Mouse (Mus musculus) frontal cortex, postnatal 14 days (tissue): ENCODE data around the gene H13.

Experiments used
- DNase-seq, 2 experiments: peaks; one replicate each; pipeline ENCODE4 v3.0.0; 2022; ENCODE audit warnings: low spot score in 2 of 2

The H13 gene

DNA sequence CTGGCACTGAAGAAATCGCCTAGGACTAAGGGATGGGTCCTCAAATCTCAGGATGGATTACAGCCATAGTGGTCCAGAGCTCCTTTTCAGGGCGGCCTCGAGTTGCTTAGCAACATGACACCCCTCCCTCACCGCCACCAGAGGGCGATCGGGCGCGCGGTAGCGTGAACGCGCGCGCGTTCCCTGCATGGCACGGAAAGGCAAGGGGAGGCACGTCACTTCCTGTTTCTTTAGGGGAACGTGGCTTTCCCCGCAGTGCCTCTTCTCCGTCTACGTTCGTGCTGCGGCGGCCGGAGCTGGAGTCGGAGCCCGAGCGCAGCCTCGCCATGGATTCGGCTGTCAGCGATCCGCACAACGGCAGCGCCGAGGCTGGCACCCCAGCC lies at the start of gene H13:
Gene H13, plus strand, starts transcription at position 206 of the 383 bp plus-strand sequence.
- DNase-seq = peak; percentile 84 to 88

DNA sequence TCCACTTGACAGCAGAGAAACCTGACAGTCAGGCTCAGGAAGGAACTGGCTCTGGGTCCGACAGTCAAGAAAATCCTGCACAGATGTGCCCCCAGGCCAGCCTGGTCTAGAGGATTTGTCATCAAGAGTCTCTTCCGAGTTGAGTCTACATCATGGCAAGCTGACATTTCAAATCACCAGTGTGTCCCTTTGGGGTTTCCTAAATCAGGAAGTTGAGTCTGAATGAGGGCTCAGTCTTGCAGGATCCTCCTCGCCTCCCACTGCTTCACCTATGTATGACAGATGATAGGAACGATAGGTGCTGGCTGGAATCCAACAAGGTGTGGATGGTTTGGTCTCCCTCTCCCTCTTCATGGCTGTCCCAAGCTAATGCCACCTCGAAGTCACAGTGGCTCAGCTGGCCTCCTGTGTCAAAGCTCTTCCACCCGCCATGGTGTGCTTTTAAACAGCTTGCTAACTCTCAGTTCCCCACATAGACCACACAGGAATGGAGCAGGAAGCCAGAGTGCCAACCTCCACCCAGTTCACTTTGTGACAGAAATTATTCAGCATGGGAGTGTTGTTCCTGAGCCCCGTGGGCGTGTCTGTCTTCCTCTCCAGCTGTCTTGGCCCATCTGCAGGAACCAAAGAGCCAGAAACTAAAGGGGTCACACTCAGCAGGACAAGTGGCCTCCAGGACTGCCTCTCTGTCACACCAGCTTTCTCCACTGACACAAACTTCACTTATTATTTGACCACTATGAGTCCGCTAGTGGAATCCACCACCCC lies 48.7 kb upstream of the H13 start:
- no peak for DNase-seq

DNA sequence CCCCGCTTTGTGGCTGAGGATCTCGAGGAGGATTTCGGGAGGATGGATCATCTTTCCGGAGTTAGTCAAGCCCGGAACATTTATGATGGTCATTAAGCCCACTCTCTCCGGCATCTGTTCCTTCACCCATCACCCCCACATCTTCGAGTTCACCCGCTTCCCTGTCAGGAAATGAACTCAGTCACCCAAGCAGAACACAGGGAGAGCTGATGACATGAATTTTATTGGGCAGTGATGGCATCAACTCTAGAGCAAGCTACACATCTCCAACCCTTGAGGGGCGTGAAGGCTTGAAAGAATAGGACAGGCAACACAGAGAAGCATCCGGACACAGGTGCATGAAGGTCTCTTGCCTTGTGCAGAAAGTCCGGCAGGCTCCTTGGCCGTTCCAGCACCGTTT lies 47.1 kb upstream of the H13 start:
- DNase-seq = no peak

DNA sequence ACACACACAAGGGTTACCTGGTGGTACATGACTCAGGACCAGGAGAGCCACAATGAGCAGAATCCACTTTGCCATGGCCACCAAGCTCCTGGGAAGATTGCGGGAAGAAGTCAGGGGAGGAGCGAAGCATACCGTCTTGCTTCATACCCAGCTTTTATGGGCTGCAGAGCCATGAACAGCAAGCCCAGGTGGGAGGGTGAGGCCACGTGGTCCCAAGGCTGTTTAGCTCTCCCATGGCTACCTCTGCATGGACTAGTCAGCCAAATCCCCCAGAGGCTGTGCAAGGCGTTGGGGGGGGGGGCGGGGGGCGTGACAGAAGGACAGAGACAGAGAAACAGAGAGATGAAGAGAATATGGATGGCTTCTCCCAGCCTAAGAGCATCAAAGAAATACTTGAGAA lies 46.3 kb upstream of the H13 start, which contains the start of gene Defb25:
Gene Defb25, minus strand, starts transcription at position 101 of the 400 bp plus-strand sequence.
- no peak for DNase-seq

DNA sequence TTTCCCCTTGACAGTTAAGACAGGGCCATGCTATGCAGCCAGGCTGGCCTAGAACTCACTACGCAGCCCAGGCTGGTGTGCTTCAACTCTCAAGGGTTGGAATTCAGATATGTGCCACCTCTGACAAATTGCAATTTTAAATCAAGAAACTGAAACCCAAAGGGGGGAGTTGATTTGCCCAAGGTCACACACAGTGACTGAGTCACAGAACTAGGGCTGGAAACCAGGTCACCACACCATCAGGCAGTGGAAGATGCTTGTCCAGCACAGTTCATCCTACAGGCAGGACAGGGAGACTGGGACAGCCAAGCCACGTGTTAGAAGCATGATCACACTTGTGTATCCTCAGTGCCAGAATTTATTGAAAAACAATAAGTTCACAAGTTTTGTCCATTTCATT lies 44.7 kb upstream of the H13 start:
- DNase-seq = no peak

DNA sequence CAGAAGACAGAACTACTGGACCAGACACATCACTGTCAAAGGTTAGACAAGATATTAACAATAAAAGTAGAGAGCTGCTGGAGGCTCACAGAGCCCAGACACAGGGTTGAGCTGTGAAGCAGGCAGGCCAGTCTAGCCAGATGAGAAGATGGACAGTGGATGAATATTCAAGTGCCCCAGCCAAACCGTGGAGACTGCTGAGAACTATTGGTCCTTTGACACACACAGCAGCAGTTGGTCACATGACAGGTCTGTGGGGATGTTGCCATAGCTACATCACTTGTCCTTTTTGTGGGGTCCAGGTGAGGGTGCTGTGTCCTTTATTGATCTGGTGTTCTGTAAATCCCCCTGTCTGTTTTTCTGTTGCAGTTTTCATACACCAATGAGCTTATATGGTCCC lies 44.0 kb upstream of the H13 start:
- DNase-seq = no peak

DNA sequence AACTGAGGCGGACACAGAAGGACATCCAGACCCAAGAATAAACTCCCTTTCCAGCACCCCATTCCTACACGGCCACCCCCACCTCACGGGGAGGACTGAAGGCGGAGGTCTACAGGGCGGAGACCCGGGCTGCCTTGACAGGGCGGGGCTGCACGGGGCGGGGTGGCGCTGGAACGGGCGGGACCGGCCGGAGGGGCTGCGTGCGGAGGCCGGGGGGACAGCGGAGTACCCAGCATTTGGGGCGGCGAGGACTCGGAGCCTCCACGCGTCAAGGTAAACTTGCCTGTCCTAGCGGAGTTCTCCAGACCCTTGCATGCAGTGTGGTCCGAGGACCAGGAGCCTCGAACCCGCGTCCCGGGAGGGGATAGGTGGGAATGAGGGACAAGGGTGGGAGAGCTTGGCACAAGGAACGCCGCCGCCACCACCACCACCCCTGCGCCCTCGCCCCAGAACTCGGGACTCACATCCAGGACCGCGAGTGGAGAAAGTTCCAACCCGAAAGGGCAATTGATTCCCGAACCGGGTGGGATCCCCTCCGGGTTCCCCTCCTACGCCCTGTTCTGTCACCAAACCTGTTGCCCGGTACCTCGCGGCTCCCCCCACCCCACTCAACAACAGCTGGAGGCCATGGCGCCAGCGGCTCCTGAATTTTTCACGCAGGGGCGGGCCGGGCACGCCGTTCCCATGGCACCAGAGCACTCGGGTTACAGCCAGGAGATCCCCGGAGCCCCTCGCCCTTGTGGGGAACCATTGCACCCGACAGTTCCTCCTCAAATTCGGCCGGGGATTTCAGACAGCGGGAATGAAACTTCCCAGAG lies 42.3 kb upstream of the H13 start, which contains the start of gene Rem1:
Gene Rem1, plus strand, starts transcription at position 178 of the 818 bp plus-strand sequence.
- no peak for DNase-seq

DNA sequence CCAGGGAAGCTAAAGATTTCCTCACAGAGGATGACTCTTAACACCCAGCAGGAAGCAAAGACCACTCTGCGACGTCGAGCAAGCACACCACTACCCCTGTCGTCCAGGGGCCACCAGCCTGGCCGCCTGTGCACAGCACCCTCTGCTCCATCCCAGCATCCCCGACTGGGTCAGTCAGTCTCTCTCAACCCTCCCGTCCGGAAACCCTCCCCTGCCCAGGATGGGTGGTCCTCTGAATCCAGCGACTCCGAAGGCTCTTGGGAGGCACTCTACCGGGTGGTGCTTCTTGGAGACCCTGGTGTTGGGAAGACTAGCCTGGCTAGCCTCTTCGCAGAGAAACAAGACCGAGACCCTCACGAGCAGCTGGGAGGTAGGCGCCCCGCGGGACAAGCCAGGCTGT lies 41.2 kb upstream of the H13 start:
- no peak for DNase-seq

DNA sequence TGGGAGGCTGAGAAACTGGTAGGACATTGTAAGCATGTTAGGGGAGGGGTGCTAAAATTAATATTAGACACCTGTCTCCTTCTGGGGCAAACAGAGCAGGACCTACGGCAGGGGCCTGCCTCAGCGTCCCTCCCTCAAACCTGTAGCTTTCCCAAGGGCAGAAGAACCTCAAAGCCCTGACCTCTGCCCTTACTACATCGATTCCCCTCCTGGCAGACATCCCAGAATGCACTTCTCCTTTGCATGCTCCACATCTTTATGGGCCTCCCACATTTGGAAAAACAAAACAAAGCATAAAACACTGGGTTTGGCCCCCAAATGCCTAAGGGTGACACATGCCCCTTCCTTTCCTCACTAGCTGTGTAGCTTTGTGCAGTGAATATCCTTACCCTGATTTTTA lies 40.0 kb upstream of the H13 start:
- DNase-seq = no peak

DNA sequence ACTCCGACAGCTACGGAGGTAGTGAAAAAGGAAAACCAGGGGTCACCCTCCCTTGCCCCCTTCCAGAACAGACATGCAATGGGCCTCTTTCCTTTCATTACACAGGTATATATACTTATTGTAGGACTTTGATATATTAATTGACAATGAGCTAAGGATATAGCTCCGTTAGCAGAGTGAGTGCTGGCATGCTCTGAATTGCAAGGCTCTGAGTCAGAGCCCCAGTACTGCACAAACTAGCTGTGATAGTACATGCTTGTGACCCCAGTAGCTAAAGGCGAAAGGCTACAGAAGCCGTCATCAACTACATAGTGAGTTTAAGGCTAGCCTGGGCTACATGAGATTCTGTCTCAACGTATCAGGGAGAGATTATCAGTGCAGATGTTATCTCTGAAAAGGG lies 39.4 kb upstream of the H13 start:
- no peak for DNase-seq

DNA sequence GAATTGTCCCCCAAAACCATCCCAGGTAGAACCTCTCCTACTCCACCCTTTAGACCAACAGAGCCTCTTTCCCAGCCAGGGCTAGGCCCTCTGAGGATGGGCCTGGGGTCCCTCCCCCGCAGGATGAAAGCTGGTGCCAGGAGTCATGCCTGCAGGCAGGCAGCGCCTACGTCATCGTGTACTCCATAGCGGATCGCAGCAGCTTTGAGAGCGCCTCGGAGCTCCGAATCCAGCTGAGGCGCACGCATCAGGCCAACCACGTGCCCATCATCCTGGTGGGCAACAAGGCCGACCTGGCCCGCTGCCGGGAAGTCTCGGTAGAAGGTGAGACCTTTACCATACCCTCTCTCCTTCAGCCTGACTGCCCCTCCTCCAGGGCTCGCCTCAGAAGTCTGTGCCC lies 35.9 kb upstream of the H13 start:
- DNase-seq = no peak

DNA sequence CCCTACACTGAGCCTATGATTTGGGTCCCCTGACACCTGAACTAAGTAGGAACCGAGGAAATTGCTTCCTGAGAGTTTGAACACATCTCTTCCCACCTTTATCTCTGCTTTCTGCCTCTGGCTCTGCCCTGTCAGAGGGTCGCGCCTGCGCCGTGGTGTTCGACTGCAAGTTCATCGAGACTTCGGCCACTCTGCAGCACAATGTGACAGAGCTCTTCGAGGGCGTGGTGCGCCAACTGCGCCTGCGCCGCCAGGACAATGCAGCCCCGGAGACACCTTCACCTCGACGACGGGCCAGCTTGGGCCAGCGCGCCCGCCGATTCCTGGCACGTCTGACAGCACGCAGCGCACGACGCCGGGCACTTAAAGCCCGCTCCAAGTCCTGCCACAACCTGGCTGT lies 35.0 kb upstream of the H13 start:
- no peak for DNase-seq

DNA sequence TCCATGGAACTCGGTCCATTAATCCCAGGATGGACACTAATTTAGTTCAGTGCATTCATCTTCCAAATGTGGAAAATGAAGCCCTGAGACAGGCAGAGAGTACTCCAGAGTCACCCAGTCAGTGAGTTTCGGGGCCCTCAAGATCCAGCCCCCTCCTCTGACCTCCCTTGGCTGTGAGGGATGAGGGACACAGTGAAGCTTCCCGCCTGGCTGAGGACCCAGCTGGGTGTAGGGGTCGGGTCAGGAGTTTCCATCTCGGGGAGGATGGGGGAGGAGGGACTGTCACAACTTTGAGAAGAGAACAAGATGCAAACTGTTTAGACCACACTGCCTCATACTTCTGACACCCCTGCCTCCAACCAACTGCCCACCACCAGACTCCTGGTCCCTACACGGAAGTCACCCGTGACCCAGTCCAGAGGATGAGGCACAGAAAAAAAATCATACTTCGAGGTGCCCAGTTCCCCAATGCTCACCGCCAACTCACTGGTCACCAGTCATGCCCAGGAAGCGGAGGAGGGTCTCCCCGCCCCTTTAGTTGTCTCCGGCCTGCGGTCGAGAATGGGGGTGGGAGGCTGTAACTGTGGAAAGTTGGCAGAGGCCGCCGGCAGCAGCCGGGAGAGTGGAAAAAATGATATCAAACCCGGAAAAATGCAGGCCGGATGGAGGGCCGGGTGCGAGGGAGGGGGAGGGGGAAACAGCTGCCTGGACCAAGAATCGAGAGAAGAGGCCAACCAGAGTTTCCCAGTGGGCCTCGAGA lies 32.8 kb upstream of the H13 start:
- DNase-seq = no peak

DNA sequence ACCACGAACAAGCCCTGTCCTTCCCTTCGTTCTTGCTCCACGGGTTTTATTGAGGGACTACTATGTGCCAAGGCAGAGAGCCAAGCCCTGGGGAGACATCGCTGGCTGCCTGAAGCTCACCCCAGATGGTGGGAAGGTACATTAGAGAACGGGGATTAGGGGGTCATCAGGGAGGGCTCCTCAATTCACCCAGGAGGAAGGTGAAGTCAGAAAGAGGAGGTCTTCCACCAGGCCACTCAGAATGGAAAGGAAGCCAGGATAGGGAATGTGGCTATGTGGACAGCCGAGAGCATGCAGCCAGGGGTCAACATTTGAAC lies 32.3 kb upstream of the H13 start:
- DNase-seq = no peak

DNA sequence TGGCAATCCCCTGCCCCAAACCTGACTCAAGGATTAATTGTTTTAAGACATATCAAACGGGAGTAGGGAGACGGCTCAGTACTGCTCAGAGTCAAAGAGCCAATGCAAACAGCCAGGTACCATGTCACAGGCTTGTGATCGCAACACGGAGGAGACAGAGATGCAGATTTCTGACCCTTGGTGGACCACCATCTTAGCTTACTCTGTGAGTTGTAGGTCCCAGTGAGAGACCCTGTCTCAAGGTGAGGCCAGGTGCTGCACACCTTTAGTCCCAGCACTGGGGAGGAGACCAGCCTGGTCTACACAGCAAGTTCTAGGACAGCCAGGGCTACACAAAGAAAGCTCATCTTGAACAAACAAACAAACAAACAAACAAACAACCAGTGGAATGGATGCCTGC lies 31.9 kb upstream of the H13 start:
- no peak for DNase-seq

DNA sequence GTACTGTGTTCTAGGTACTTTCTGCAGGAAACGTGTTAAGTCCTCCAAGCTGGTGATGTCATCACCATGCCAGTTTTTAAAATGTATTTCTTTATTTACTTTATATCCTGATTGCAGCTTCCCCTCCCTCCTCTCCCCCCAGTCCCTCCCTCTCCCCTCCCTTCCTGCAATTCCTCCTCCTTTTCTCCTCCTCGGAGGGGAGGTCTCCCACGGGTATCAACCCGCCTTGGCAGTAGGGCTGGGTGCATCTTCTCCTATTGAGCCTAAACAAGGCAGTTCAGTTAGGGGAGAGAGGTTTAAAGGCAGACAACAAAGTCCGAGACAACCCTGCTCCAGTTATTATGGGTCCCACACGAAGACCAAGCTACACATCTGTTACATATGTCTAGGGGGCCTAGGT lies 30.4 kb upstream of the H13 start:
- DNase-seq = no peak

DNA sequence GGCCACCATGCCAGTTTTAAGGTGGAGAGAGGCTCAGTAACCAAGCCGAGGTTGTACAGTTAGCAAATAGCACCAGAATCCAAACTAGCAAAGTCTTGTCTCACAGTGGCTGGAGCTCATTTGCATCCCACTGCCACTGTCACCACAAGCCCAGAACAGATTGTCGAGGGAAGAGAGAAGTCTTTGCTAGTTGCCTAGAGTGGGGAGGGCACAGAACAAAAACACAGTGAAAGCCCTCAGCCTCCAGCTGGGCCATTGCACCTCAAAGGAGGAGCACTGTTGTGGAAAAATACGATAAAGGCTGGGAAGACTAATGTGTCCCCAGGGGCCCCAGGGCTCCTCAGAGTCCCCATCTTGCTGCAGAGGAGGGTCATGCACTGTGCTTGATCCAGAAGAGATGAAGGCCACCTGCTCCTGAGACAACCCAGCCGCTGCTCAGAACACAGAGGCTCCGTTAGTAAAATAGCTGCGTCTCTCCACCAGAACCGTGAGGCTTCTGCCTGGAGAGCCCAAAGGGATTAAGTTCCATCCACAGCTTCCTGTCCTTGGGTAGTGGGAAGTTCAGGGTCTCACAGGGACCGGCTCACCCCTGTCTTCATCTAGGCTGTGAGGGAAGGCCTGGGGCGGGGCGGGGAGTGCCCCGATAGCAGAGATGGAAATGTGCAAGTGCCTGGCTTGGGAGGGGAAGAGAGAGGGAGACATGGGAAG lies 29.7 kb upstream of the H13 start:
- DNase-seq = no peak

DNA sequence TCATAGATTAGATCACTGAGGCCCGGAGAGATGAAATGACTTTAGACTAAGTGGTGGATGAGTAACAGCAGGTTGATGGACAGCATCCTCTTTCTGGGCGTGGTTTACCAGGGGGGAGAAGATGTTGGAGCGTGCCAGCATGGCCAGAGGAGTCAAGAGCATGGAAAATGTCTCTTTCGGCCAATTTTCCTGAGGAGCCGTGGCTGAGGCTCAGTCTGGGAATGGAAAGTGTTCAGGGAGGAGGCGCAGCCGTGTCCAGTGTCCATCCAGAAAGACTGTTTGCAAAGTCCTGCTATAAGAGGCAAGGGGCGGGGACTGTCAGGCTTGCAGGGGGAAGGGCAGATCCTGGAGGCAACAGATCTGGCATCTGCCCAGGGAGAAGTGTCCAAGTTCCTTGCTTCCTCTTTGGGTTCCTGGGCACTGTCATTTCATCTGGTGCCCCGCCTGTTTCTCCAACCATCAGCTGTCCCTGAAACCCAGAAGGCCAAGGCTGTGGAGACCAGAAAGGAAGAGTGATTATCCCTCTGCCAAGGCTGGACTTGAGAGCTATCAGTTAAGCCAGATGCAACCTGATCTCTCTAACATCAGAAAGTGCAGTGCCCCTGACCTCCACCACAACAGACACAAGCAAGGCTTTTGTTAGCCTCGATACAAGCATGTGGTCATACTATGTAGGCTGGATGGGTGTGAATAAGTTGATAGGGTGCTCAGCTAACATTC lies 16.2 kb upstream of the H13 start:
- DNase-seq = no peak

DNA sequence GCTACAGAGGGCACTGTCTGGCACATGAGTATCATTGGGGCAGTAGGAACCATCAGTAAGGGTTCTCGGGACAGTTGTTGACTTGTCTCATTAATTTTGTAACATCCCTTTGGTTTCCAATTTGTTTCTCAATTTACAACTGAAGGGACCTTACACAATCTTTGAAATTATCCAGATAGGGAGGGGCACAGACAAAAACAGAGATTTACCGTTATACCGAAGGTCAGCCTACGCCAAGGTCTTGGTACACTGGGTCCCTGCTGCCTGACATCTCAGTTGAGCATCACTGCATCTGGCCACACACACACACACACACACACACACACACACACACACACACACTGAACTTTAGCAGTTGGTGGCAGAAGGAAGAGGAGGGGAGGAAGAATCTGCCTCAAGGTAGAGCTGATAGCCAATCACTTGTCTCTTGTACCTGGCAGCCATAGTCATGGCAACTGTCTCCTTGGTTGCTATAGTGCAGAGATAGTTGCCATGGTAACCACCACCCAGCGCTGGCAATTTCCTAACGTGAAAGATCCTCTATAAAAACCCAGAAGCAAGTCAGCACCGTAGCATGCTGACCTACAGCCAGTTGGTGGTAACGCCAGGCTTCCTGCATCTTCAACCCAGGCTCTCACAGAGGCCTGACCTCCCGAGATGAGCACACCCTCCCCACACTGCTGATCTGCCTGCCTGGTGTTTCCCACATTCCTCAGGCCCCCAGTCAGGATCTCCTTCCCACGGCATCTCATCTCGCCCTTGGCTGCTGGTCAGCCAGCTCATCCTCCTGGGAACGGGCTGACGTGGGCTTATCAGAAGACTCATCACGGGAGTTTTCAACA lies 15.2 kb upstream of the H13 start:
- peak; percentile 59 to 80 for DNase-seq

DNA sequence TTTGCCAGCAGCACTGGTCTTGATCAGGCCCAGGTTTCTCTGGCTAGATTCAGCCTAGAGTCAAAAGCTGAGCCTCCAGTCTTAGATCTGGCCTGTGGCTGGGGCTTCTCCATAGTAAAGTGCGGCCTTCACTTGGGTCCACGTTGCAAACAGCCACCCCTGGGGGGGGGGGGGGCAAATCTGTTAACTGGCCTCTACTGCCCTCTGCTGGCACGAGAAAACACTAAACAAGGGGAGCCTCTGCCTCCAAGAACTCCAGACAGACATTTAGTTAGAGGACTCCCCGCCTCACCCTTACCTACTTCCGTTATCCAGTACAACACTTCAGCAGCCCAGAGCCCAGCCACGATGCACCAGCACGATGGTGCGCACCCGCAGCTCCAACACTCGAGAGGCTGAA lies 11.9 kb upstream of the H13 start:
- no peak for DNase-seq
